Mouse (Mus musculus): ENCODE results near the gene Grwd1. TPM values are rescaled to one million over a fixed set of nuclear protein-coding genes. Genes with fewer than 3 reads are reported as not detected.

Grwd1 gene
- polyA plus RNA-seq, 1 experiment = 15.2 TPM

DNA sequence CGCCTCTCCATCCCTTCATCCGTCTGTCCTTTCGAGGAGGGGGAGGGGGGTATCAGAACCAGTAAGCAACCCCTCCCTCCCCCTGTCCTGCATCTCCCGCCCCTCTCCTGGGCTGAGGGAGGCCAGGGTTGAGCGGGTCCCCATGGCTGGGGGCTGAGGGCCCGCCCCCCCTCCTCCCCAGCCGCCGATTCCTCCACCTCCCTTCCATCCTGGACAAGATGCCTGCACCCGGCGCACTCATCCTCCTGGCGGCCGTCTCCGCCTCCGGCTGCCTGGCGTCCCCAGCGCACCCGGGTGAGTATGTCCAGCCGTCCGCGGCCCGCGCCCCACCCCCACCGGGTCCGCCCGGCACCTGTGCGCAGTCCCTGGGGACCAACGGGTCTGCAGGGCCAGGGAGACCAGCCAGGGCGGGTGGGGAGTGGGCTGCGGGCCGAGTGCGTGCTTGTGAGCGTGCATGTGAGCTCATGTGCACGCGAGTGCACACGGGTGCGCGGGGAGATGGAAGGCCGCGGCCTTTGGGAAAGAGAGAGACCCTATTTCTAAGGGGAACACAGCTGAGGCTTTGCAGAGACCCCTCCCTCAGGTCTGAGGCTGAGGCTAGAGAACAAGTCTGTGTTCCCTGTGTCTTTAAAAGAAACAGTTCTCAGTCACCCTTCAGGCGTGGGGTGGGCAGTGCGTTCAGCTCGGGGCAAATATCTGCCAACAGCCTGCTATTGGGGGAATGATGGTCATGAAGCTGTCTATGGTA is 45.2 kb downstream of the Grwd1 start:
- Histone ChIP-seq H3K27ac (ENCODE audit: insufficient read depth, low read length) (no peak overlapping the region), H3K27me3 (ENCODE audit: control insufficient read depth, insufficient read depth, low read length) (peaks cover 12% of the 10 kb centered on the region), H3K36me3 (ENCODE audit: control insufficient read depth, insufficient read depth, low read length) (no peaks in the 10 kb centered on the region), H3K4me1 (ENCODE audit: control insufficient read depth, insufficient read depth, insufficient read length) (peaks cover 11% of the 10 kb centered on the region), H3K4me3 (ENCODE audit: extremely low read depth, insufficient read depth, insufficient read length) (no peak overlapping the region)
- no peak for DNase-seq (ENCODE audit: low read depth in 1 of 2, low spot score in 2 of 2)
- 4% methylated on average over 37 of the region's 42 CpGs for WGBS
- TF ChIP-seq POLR2A (IDR thresholded peaks at IDR 0.05; ENCODE audit: low read depth, low read length) = no peak
- no peak for TF ChIP-seq CTCF (IDR thresholded peaks at IDR 0.05; ENCODE audit: extremely low read depth, insufficient read depth, insufficient read length, insufficient replicate concordance)

DNA sequence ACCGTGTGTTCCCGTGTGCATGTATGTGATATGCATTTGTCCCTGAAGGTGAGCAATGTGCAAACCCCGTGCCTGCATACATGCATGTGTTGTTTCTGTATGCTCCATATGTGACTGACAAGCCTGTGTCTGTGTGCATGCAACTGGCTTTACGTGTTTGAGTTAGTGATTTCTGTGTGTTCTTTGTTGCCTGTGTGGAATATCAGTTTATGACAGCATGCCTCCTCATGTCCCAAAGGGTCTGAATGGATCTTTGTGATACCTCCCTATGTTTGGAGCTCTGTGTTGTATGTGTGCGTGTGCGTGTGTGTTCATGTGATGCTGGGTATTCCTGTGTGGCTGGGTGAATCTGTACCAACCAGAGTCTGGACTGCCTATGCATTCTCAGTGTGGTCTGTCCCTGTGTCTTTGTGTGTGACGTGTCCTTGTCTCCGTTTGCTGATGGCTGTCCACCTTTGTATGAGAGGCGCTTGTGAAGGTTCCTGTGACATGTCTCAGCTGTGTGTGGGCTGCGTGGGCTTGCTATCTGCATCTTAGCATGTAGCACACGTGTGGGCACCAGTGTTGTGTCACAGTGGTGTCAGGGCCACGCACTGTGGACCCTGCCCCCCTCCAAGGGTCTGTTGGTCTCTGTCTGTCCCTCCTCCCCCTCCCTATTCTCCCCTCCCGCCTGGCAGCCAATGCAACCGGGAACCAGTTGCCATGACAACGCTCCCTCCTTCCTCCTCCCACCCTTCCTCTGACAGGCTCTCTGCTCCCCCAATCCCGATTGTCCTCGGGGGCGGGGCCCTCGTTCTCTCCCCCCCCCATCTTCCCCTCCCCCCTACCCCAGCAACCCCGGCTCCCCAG is 46.0 kb downstream of the Grwd1 start, which contains the start of gene Sult2b1:
Sult2b1 (minus strand) TSS at position 146 of the 849 bp plus-strand sequence.
- Histone ChIP-seq H3K27ac (ENCODE audit: insufficient read depth, low read length) (no peak within 1 kb of the TSS), H3K4me1 (ENCODE audit: control insufficient read depth, insufficient read depth, insufficient read length) (peaks cover 11% of the 10 kb centered on the region), H3K27me3 (ENCODE audit: control insufficient read depth, insufficient read depth, low read length) (peaks cover 12% of the 10 kb centered on the region), H3K4me3 (ENCODE audit: extremely low read depth, insufficient read depth, insufficient read length) (peak within 1 kb of the TSS; percentile 65), H3K36me3 (ENCODE audit: control insufficient read depth, insufficient read depth, low read length) (no peaks in the 10 kb centered on the region)
- WGBS = 33% methylated on average over 18 of the region's 20 CpGs
- DNase-seq (ENCODE audit: low read depth in 1 of 2, low spot score in 2 of 2) = no peak
- TF ChIP-seq CTCF (IDR thresholded peaks at IDR 0.05; ENCODE audit: extremely low read depth, insufficient read depth, insufficient read length, insufficient replicate concordance) (no peak), POLR2A (IDR thresholded peaks at IDR 0.05; ENCODE audit: low read depth, low read length) (no peak)

DNA sequence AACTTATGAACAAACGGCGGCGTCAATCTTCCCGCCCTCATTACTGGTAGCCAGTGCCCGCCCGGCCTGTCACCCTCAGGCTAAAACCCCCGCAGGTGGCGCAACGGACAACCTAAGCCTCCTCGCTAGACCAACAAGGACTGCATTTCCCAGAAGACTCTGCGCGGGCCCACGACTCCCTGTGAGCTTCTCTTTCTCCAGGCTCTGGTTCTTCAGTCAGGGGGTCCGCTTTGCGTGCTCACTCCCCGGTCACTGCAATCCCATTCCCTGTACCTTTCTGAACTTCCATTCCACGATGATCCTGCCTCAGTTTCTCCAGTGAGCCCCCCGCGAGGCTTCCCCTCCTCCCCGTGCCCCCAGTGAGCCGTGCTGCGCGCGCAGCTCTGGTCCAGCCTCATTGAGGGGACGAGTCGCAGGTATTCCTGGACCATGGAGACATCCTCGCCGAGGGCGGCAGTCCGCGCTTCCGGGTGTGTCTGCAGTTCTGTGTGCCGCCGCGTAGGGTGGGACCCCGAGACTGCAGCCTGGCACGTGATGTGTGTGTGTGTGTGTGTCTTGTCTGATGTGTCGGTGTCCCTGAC is 47.1 kb downstream of the Grwd1 start, which contains the start of gene Lmtk3:
Lmtk3 (plus strand) TSS at position 228 of the 581 bp plus-strand sequence.
- 1% methylated on average over 38 of the region's 38 CpGs for WGBS
- no peaks in the 10 kb centered on the region for H3K36me3 ChIP-seq (ENCODE audit: control insufficient read depth, insufficient read depth, low read length)
- H3K4me1 ChIP-seq (ENCODE audit: control insufficient read depth, insufficient read depth, insufficient read length) = peaks cover 17% of the 10 kb centered on the region
- TF ChIP-seq CTCF (IDR thresholded peaks at IDR 0.05; ENCODE audit: extremely low read depth, insufficient read depth, insufficient read length, insufficient replicate concordance) (no peak), POLR2A (IDR thresholded peaks at IDR 0.05; ENCODE audit: low read depth, low read length) (no peak)
- no peak within 1 kb of the TSS for H3K27ac ChIP-seq (ENCODE audit: insufficient read depth, low read length)
- peaks cover 12% of the 10 kb centered on the region for H3K27me3 ChIP-seq (ENCODE audit: control insufficient read depth, insufficient read depth, low read length)
- H3K4me3 ChIP-seq (ENCODE audit: extremely low read depth, insufficient read depth, insufficient read length) = peak within 1 kb of the TSS; percentile 65
- DNase-seq (ENCODE audit: low read depth in 1 of 2, low spot score in 2 of 2) = peak in 1 of 2 experiments; percentile 67

DNA sequence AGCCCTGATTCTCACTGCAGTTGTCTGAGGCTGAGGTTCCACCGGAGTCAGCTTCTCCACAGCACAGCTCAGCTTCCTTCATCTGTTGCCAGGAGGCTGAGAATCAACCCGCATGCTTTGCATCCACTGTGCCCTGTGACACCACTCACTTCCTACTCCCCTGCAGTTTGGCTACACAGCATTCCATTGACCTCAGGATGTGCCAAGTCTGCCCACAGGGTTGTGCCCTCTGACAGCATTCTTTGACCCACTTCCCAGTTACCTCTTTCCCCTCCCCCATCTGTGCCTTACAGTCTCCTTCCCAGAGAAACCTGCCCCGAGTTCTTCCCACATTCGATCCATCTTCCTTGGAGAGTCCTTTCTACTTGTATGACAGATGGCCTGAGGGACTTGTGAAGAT is 48.5 kb downstream of the Grwd1 start:
- no peak for TF ChIP-seq CTCF (IDR thresholded peaks at IDR 0.05; ENCODE audit: extremely low read depth, insufficient read depth, insufficient read length, insufficient replicate concordance)
- TF ChIP-seq POLR2A (IDR thresholded peaks at IDR 0.05; ENCODE audit: low read depth, low read length) = no peak
- peaks cover 17% of the 10 kb centered on the region for H3K4me1 ChIP-seq (ENCODE audit: control insufficient read depth, insufficient read depth, insufficient read length)
- 63% methylated on average over 4 of the region's 4 CpGs for WGBS
- no peak for DNase-seq (ENCODE audit: low read depth in 1 of 2, low spot score in 2 of 2)
- no peak overlapping the region for H3K4me3 ChIP-seq (ENCODE audit: extremely low read depth, insufficient read depth, insufficient read length)
- no peaks in the 10 kb centered on the region for H3K36me3 ChIP-seq (ENCODE audit: control insufficient read depth, insufficient read depth, low read length)
- peaks cover 12% of the 10 kb centered on the region for H3K27me3 ChIP-seq (ENCODE audit: control insufficient read depth, insufficient read depth, low read length)
- no peak overlapping the region for H3K27ac ChIP-seq (ENCODE audit: insufficient read depth, low read length)

DNA sequence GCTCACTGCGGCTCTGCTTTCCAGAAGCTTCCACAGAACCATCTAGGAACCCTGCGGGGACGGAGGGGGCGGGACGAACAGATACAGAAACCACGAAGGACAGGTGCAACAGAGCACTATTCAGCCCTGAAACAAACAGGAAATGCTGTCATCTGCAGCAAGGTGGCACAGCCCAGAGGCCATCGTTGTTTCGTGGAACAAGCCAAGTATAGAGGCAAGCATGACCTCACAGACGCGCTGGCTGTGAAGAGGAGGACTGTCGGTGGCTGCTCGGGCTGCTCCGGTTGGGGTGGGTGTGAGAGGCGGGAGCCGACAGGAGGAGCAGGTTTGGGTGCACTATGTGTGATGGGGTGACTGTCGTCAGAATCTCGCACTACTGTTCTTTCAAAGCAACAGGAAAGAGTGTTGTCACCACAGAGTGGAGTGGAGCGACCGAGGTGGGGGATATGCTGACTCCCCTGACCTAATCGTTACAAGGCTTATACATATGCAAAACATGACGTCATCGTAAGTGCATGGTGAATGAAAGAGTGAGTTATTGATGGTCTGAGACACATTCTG is 51.6 kb downstream of the Grwd1 start:
- TF ChIP-seq CTCF (IDR thresholded peaks at IDR 0.05; ENCODE audit: extremely low read depth, insufficient read depth, insufficient read length, insufficient replicate concordance) (no peak), POLR2A (IDR thresholded peaks at IDR 0.05; ENCODE audit: low read depth, low read length) (no peak)
- 8% methylated on average over 22 of the region's 22 CpGs for WGBS
- H3K36me3 ChIP-seq (ENCODE audit: control insufficient read depth, insufficient read depth, low read length) = no peaks in the 10 kb centered on the region
- H3K4me3 ChIP-seq (ENCODE audit: extremely low read depth, insufficient read depth, insufficient read length) = peak overlapping the region; percentile 47; the same call in 1 of the 2 replicates
- peak overlapping the region; percentile 57; the same call in 1 of the 2 replicates for H3K27ac ChIP-seq (ENCODE audit: insufficient read depth, low read length)
- no peaks in the 10 kb centered on the region; the same call in 1 of the 2 replicates for H3K27me3 ChIP-seq (ENCODE audit: control insufficient read depth, insufficient read depth, low read length)
- peak in 1 of 2 experiments; percentile 65 for DNase-seq (ENCODE audit: low read depth in 1 of 2, low spot score in 2 of 2)
- peaks cover 10% of the 10 kb centered on the region for H3K4me1 ChIP-seq (ENCODE audit: control insufficient read depth, insufficient read depth, insufficient read length)

DNA sequence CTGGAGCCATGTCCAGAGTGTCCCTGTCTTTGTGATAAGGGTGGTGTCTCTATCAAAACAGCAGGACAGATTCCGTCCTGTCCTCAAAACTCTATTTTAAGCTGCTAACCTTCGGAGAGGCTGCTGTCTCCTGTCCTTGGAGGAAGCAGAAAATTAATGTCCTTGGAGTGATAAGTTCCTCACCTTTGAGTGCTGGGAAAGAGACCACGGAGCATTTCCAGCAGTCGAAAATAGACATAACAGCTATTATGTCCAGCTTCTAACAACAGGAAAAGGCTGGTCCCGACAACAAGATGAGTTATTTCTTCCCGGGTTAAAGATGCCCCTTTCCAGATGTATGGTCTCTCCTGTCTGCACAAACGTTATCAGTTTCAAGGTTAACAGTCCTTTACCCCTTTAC is 55.5 kb downstream of the Grwd1 start:
- no peak overlapping the region for H3K27ac ChIP-seq (ENCODE audit: insufficient read depth, low read length)
- H3K27me3 ChIP-seq (ENCODE audit: control insufficient read depth, insufficient read depth, low read length) = no peaks in the 10 kb centered on the region
- H3K4me3 ChIP-seq (ENCODE audit: extremely low read depth, insufficient read depth, insufficient read length) = no peak overlapping the region
- peaks cover 6% of the 10 kb centered on the region; the same call in 1 of the 2 replicates for H3K4me1 ChIP-seq (ENCODE audit: control insufficient read depth, insufficient read depth, insufficient read length)
- TF ChIP-seq POLR2A (IDR thresholded peaks at IDR 0.05; ENCODE audit: low read depth, low read length) (no peak), CTCF (IDR thresholded peaks at IDR 0.05; ENCODE audit: extremely low read depth, insufficient read depth, insufficient read length, insufficient replicate concordance) (no peak)
- no peak for DNase-seq (ENCODE audit: low read depth in 1 of 2, low spot score in 2 of 2)
- H3K36me3 ChIP-seq (ENCODE audit: control insufficient read depth, insufficient read depth, low read length) = no peaks in the 10 kb centered on the region
- WGBS = 72% methylated on average over 7 of the region's 7 CpGs

Other genes with a start within 250 kb of the Grwd1 start
- 0.90 and 2.8 TPM in 2 replicates for gene Fgf21, start 215.5 kb downstream of the Grwd1 start, polyA plus RNA-seq (2012; rRNA removed)
- gene Fut1, start 213.7 kb downstream of the Grwd1 start, polyA plus RNA-seq (2012; rRNA removed) = 0.71 and 1.1 TPM in 2 replicates
- 0.46 and 0.63 TPM in 2 replicates for gene Izumo1, start 209.1 kb downstream of the Grwd1 start, polyA plus RNA-seq (2012; rRNA removed)
- gene Rasip1, start 203.5 kb downstream of the Grwd1 start, polyA plus RNA-seq (2012; rRNA removed) = 18.8 and 20.1 TPM in 2 replicates
- gene Mamstr, start 191.0 kb downstream of the Grwd1 start, polyA plus RNA-seq (2012; rRNA removed) = 2.5 and 2.7 TPM in 2 replicates
- gene Fut2, start 164.6 kb downstream of the Grwd1 start, polyA plus RNA-seq (2012; rRNA removed) = 0.04 TPM in 1 of 2 replicates, not detected in the other
- gene Ntn5, start 146.9 kb downstream of the Grwd1 start, polyA plus RNA-seq (2012; rRNA removed) = 2.2 and 5.1 TPM in 2 replicates
- 0.68 and 1.5 TPM in 2 replicates for gene Sec1, start 136.5 kb downstream of the Grwd1 start, polyA plus RNA-seq (2012; rRNA removed)
- gene Car11, start 131.1 kb downstream of the Grwd1 start, polyA plus RNA-seq (2012; rRNA removed) = 2.4 and 4.6 TPM in 2 replicates
- gene Dbp, start 125.9 kb downstream of the Grwd1 start, polyA plus RNA-seq (2012; rRNA removed) = 20.0 and 30.1 TPM in 2 replicates
- gene Rpl18, start 115.5 kb downstream of the Grwd1 start, polyA plus RNA-seq (2012; rRNA removed) = 1,792 and 2,504 TPM in 2 replicates
- 41.0 and 56.3 TPM in 2 replicates for gene Sphk2, start 112.9 kb downstream of the Grwd1 start, polyA plus RNA-seq (2012; rRNA removed)
- gene Fam83e, start 109.7 kb downstream of the Grwd1 start, polyA plus RNA-seq (2012; rRNA removed) = 0.09 and 0.26 TPM in 2 replicates
- gene Spaca4, start 105.1 kb downstream of the Grwd1 start, polyA plus RNA-seq (2012; rRNA removed) = not detected in 2 replicates
- gene Lmtk3, start 47.2 kb downstream of the Grwd1 start, polyA plus RNA-seq (2012; rRNA removed) = 3.6 and 3.7 TPM in 2 replicates
- 0.49 and 0.76 TPM in 2 replicates for gene Sult2b1, start 46.3 kb downstream of the Grwd1 start, polyA plus RNA-seq (2012; rRNA removed)
- 21.6 and 21.7 TPM in 2 replicates for gene Cyth2, start 16.4 kb downstream of the Grwd1 start, polyA plus RNA-seq (2012; rRNA removed)
- 0.26 TPM in 1 of 2 replicates, not detected in the other for gene Kcnj14, start 6.2 kb downstream of the Grwd1 start, polyA plus RNA-seq (2012; rRNA removed)
- gene Kdelr1, start 41.8 kb upstream of the Grwd1 start, polyA plus RNA-seq (2012; rRNA removed) = 78.7 and 92.6 TPM in 2 replicates
- gene Grin2d, start 47.4 kb upstream of the Grwd1 start, polyA plus RNA-seq (2012; rRNA removed) = 0.68 and 1.2 TPM in 2 replicates
- gene Syngr4, start 65.8 kb upstream of the Grwd1 start, polyA plus RNA-seq (2012; rRNA removed) = 0.28 and 0.56 TPM in 2 replicates
- gene Tmem143, start 66.0 kb upstream of the Grwd1 start, polyA plus RNA-seq (2012; rRNA removed) = 16.6 and 24.5 TPM in 2 replicates
- 245 and 301 TPM in 2 replicates for gene Emp3, start 90.5 kb upstream of the Grwd1 start, polyA plus RNA-seq (2012; rRNA removed)
- gene Ccdc114, start 93.1 kb upstream of the Grwd1 start, polyA plus RNA-seq (2012; rRNA removed) = 1.7 TPM in 2 replicates
- 0.05 and 0.08 TPM in 2 replicates for gene Abcc6, start 199.4 kb upstream of the Grwd1 start, polyA plus RNA-seq (2012; rRNA removed)
- 21.1 and 22.5 TPM in 2 replicates for gene Nomo1, start 202.8 kb upstream of the Grwd1 start, polyA plus RNA-seq (2012; rRNA removed)